Mouse (Mus musculus) embryonic facial prominence, embryonic 15.5 days (tissue): Measurements from ENCODE around the gene Gcfc2. TPM values are rescaled to one million over a fixed set of nuclear protein-coding genes. Genes with fewer than 3 reads are reported as not detected.

Experiments used
- ATAC-seq: fragments of 200-750 bp; cut with Nextera tagmentation; 2 replicates; pipeline ENCODE4 v1.8.0; 2017; ENCODE audit warnings: low read depth, moderate TSS enrichment; ENCODE audit not compliant: insufficient number of reproducible peaks, low FRiP score, low TSS enrichment
- H3K27ac ChIP-seq: fragments of 300-500 bp; sonication (generic); replicated peaks from 2 replicates; pipeline ENCODE4 v1.5.1; 2015; ENCODE audit warnings: mild to moderate bottlenecking, inconsistent platforms
- H3K27me3 ChIP-seq: fragments of 300-500 bp; sonication (generic); 2 replicates; pipeline ENCODE4 v1.6.1; 2015; ENCODE audit warnings: inconsistent platforms
- H3K36me3 ChIP-seq: fragments of 300-500 bp; sonication (generic); 2 replicates; pipeline ENCODE4 v1.6.1; 2015; ENCODE audit warnings: mild to moderate bottlenecking, inconsistent platforms
- H3K4me1 ChIP-seq: fragments of 300-500 bp; sonication (generic); 2 replicates; pipeline ENCODE4 v1.6.1; 2015; ENCODE audit warnings: inconsistent platforms
- H3K4me2 ChIP-seq: fragments of 300-500 bp; sonication (generic); replicated peaks from 2 replicates; pipeline ENCODE4 v1.6.1; 2015; ENCODE audit warnings: mild to moderate bottlenecking, inconsistent platforms
- H3K4me3 ChIP-seq: fragments of 300-500 bp; sonication (generic); replicated peaks from 2 replicates; pipeline ENCODE4 v1.5.1; 2015; ENCODE audit warnings: mild to moderate bottlenecking, inconsistent platforms
- H3K9ac ChIP-seq: fragments of 300-500 bp; sonication (generic); 2 replicates; pipeline ENCODE4 v1.6.1; 2015; ENCODE audit warnings: inconsistent platforms
- H3K9me3 ChIP-seq: fragments of 300-500 bp; sonication (generic); replicated peaks from 2 replicates; pipeline ENCODE4 v1.6.1; 2016; ENCODE audit warnings: inconsistent platforms
- WGBS: fragments of 180-500 bp; shearing (Covaris S2); methylation state at CpG from one replicate; pipeline ENCODE4 v1.1.7; 2015; 5-methylcytosine and 5-hydroxymethylcytosine counted together
- microRNA counts: library from miRNA; unstranded; fragments of <30 nt; microRNA quantifications from one replicate; lab custom pipeline; 2016
- microRNA-seq: library from miRNA; unstranded; fragments of <30 nt; microRNA quantifications from one replicate; pipeline ENCODE4, GENCODE M21; 2016; ENCODE audit warnings: borderline number of aligned reads
- polyA plus RNA-seq: library from polyadenylated mRNA; unstranded; fragments of >200 nt; fragmentation: Nextera tagmentation; extraction: Ambion mirVana; gene quantifications from 2 replicates; pipeline ENCODE4 v1.2.1, GENCODE M21; 2015

Gcfc2 gene
- polyA plus RNA-seq, 1 experiment from 2014 or later, result 8.6 TPM

- no peaks in the 10 kb centered on the region; the same call in 1 of the 2 replicates for H3K4me1 ChIP-seq
- no peak overlapping the region for H3K27ac ChIP-seq
- H3K4me2 ChIP-seq, result no peak overlapping the region
- H3K9ac ChIP-seq, result no peak overlapping the region
- no peaks in the 10 kb centered on the region for H3K27me3 ChIP-seq
- H3K9me3 ChIP-seq, result no peaks in the 10 kb centered on the region
- ATAC-seq, result no peak; the same call in 1 of the 2 replicates
- no peak overlapping the region for H3K4me3 ChIP-seq
- 36% methylated on average over 7 of the region's 7 CpGs for WGBS
- no peaks in the 10 kb centered on the region for H3K36me3 ChIP-seq
These were observed 52.6 kb downstream of the Gcfc2 start for GRCm38 (mm10) chr6:81975971-81976621.

- Histone ChIP-seq H3K27me3 (no peaks in the 10 kb centered on the region), H3K4me1 (no peaks in the 10 kb centered on the region; the same call in 1 of the 2 replicates), H3K4me3 (no peak overlapping the region), H3K9ac (no peak overlapping the region), H3K36me3 (no peaks in the 10 kb centered on the region), H3K27ac (no peak overlapping the region), H3K9me3 (no peaks in the 10 kb centered on the region), H3K4me2 (no peak overlapping the region)
- ATAC-seq, result no peak
- 93% methylated on average over 4 of the region's 4 CpGs for WGBS
These were observed 55.8 kb downstream of the Gcfc2 start for GRCm38 (mm10) chr6:81979286-81979685.

- peaks cover 22% of the 10 kb centered on the region; the same call in 1 of the 2 replicates for H3K4me1 ChIP-seq
- ATAC-seq, result no peak
- H3K4me3 ChIP-seq, result no peak overlapping the region
- no peaks in the 10 kb centered on the region for H3K27me3 ChIP-seq
- WGBS, result 86% methylated on average over 8 of the region's 8 CpGs
- H3K27ac ChIP-seq, result no peak overlapping the region
- no peak overlapping the region for H3K4me2 ChIP-seq
- H3K9me3 ChIP-seq, result no peaks in the 10 kb centered on the region
- no peak overlapping the region for H3K9ac ChIP-seq
- H3K36me3 ChIP-seq, result no peaks in the 10 kb centered on the region
These were observed 62.7 kb downstream of the Gcfc2 start for GRCm38 (mm10) chr6:81986171-81986570.

GRCm38 (mm10) chr6:81986599-81986998, 63.1 kb downstream of the Gcfc2 start:
- Histone ChIP-seq H3K9ac (no peak overlapping the region), H3K27ac (no peak overlapping the region), H3K4me3 (no peak overlapping the region), H3K4me1 (peaks cover 22% of the 10 kb centered on the region; the same call in 1 of the 2 replicates), H3K27me3 (no peaks in the 10 kb centered on the region), H3K36me3 (no peaks in the 10 kb centered on the region), H3K4me2 (no peak overlapping the region), H3K9me3 (no peaks in the 10 kb centered on the region)
- 53% methylated on average over 5 of the region's 5 CpGs for WGBS
- no peak for ATAC-seq

GRCm38 (mm10) chr6:81987010-81987409, 63.5 kb downstream of the Gcfc2 start:
- Histone ChIP-seq H3K27me3 (no peaks in the 10 kb centered on the region), H3K4me2 (no peak overlapping the region), H3K9me3 (no peaks in the 10 kb centered on the region), H3K9ac (no peak overlapping the region), H3K4me1 (peaks cover 22% of the 10 kb centered on the region; the same call in 1 of the 2 replicates), H3K27ac (no peak overlapping the region), H3K36me3 (no peaks in the 10 kb centered on the region), H3K4me3 (no peak overlapping the region)
- 0% methylated on average over 9 of the region's 9 CpGs for WGBS
- ATAC-seq, result no peak

- Histone ChIP-seq H3K27me3 (no peaks in the 10 kb centered on the region), H3K4me2 (no peak overlapping the region), H3K9ac (no peak overlapping the region), H3K27ac (no peak overlapping the region), H3K36me3 (no peaks in the 10 kb centered on the region), H3K4me1 (peaks cover 22% of the 10 kb centered on the region; the same call in 1 of the 2 replicates), H3K4me3 (no peak overlapping the region), H3K9me3 (no peaks in the 10 kb centered on the region)
- WGBS, result 64% methylated on average over 3 of the region's 3 CpGs
- ATAC-seq, result no peak
These were observed 64.1 kb downstream of the Gcfc2 start for GRCm38 (mm10) chr6:81987580-81987979.

GRCm38 (mm10) chr6:81988341-81988740, 64.9 kb downstream of the Gcfc2 start:
- Histone ChIP-seq H3K9ac (no peak overlapping the region), H3K9me3 (no peaks in the 10 kb centered on the region), H3K4me3 (no peak overlapping the region), H3K4me2 (no peak overlapping the region), H3K4me1 (peaks cover 22% of the 10 kb centered on the region; the same call in 1 of the 2 replicates), H3K36me3 (no peaks in the 10 kb centered on the region), H3K27me3 (no peaks in the 10 kb centered on the region), H3K27ac (no peak overlapping the region)
- WGBS, result 94% methylated on average over 5 of the region's 5 CpGs
- no peak for ATAC-seq

- H3K4me1 ChIP-seq, result peaks cover 22% of the 10 kb centered on the region; the same call in 1 of the 2 replicates
- H3K9ac ChIP-seq, result no peak overlapping the region
- whole genome bisulfite sequencing, result 37% methylated on average over 20 of the region's 20 CpGs
- H3K9me3 ChIP-seq, result no peaks in the 10 kb centered on the region
- ATAC-seq, result 0 out of 2 replicates have a peak, but pooled peaks have one; percentile 45
- no peaks in the 10 kb centered on the region for H3K36me3 ChIP-seq
- H3K27ac ChIP-seq, result 0 out of 2 replicates have a peak overlapping the region, but pooled peaks have one; percentile 8
- H3K4me3 ChIP-seq, result no peak overlapping the region
- peak overlapping the region; percentile 8; the same call in 1 of the 2 replicates for H3K4me2 ChIP-seq
- H3K27me3 ChIP-seq, result no peaks in the 10 kb centered on the region
These were observed 66.8 kb downstream of the Gcfc2 start for GRCm38 (mm10) chr6:81990049-81990810.

MicroRNAs within 50 kb of the gene (microRNA counts, 519-probe panel; counts per million panel counts)
- microRNA mmu-miR-468 (lab: Ali Mortazavi, UCI), result 2,716 counts per million, percentile 64 among the panel's probes with 10 or more counts

Small RNA genes within 50 kb of the gene (microRNA-seq; reads per million reads assigned to microRNA genes)
- not detected for gene Mir468
- gene Mir7232, result not detected

Other genes with a start within 250 kb of the Gcfc2 start
- gene Mrpl19, start 42.3 kb downstream of the Gcfc2 start, polyA plus RNA-seq, result 40.0 and 48.4 TPM in 2 replicates
- gene Eva1a, start 117.4 kb downstream of the Gcfc2 start, polyA plus RNA-seq, result 16.8 and 17.2 TPM in 2 replicates